Mouse (Mus musculus) gastrocnemius, postnatal 25 days (tissue): ENCODE measurements around the gene Dffb. TPM values are rescaled to one million over a fixed set of nuclear protein-coding genes. Genes with fewer than 3 reads are reported as not detected.
"Not testable (repeated sequence)": the region's sequence is repeated elsewhere in the genome, so short reads cannot be mapped to it uniquely, and the experiment has no call there.

Source experiments
- DNase-seq: peaks from one replicate; pipeline ENCODE4 v3.0.0; 2022
- total RNA-seq, 2 experiments: library from RNA; stranded (reverse); gene quantifications; 1 replicate in 1 of 2; 2 replicates in 1 of 2; pipeline ENCODE4 v1.2.3; 2021

Dffb gene
- total RNA-seq, 2 experiments from 2014 or later, result 2.2 to 2.7 TPM

DNA sequence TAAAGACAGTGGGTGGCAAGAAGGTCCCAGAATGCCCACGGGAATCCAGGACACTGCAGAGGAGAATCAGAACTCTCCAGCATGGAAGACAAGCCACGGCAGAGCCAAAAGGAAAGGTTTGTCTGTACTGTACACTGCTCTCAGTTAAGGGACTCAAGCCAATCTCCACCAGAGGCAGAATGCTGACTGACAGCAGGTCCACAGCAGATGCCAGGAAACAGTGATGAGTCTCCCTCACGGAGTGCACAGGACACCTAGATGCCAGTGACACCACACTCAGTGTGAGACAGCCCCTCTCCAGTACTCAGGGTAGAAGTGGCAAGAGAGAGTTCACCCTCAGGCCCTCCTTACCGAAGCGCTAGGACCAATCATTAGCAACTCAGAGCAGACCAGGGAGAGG lies 8.3 kb downstream of the Dffb start:
- DNase-seq, result no peak

DNA sequence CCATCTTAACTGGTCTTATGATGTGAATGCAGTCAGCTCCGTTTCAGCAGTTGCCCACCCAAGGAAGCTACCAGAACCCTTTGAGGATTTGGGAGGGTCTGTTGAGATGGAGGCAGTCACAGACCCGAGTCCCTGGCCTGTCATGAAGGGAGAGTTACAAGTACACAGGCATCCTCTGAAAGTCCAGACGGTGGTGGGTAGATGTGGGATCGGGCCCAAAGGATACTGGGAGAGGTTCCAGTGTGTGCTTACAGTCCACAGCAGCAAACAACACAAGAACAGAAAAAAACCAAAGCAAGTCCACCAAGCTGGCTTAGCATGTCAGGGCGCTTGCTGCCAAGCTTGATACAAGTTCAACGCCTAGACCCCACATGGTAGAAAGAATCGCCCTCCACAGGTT lies 12.3 kb downstream of the Dffb start:
- DNase-seq, result no peak

DNA sequence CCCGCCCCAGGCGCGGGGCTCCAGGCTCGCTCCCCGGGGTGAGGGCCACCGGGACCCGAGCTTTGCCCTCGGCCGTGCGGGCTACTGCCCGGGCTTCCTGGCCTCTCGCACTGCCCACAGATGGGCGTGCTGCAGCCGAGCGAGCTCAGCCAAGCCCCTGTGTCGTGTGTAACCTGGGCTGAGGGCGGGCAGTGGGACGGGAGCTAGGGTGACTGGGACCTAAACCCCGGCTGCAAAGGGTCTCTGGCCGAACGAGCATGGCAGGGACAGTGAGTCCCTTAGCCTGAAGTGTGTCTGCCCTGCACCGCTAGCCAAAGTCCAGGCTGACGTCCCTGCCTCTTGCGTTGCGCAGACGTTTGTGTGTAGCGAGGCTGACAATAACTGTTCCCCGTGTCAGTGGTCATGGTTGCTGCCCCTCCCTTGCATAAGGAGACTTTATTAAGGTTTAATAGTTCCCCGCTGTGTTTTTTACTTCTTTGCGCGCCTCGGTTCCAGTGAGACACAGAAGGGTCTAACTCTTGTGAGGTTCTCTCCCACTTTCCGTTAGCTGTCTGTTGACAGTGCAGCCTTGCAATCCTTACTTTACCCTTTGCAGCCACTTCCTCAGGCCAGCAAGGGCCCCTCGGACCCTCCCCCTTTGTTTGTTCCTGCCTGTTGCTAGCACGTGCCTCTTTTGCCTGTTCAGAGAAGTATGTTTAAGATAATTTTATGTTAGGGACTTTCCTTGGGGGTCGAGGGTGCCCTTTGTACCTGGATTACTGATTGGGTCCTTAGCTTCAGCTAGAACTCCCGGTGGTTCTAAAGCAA lies 17.3 kb downstream of the Dffb start:
- no peak for DNase-seq

DNA sequence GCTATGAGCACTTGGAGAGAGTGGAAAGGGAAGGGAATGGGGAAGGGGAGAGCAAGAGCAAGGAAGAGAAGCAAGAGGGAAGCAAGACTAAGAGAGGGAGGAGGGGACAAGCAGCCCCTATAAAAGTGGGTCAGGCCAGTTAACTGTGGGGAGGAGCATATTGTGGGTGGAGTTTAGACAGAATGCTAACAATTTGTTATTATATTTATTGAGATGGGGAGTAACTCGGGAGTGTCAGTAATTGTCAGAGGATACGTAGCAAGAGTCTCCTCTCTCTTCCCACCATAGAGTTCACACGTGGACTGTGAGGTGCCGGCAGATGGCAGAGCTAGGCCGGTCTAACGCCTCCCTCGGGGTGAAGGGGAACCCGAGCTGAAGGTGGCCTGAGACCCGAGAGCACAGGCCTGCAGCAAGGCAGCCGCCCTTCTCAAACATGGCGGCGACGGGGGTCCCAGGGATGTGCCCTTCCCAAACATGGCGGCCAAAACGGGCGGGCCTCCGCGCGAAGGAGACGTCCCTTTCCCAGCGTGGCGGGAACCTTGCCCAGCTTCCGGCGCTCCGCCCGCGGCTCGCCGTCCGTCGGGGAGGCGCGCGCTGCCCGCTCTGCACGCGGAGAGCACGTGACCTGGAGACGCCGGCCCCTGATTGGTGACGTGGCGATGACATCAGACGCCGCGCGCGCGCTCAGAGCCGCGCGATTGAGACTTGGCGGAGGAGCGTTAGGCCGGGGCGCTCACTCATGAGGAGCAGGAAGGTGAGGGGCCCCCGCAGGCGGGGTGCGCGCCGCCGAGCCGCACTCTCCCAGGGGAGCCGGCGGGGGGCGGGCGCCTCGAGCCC lies 18.1 kb downstream of the Dffb start, which contains the start of gene A430005L14Rik:
A430005L14Rik (plus strand) TSS at position 669 of the 837 bp plus-strand sequence.
- DNase-seq, result peak; percentile 96

DNA sequence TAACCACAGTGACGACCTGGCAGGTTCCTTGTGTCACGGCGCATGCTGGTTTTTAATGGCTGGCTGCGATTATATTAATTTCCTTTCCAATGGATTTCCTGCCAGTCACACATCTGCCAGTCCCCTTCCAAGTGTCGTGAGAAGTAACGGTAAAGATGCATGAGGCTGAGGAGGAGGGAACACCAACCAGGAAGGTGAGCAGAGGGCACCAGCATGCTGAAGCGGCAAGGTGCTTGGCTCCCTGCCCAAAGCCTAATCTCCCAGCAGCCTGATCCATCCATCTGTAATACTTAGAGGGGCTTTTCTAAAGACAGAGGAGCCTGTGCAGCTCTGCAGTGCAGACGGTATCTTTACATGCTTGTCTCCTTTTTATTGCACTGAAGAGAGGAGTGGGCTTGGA lies 19.3 kb downstream of the Dffb start:
- DNase-seq, result no peak

DNA sequence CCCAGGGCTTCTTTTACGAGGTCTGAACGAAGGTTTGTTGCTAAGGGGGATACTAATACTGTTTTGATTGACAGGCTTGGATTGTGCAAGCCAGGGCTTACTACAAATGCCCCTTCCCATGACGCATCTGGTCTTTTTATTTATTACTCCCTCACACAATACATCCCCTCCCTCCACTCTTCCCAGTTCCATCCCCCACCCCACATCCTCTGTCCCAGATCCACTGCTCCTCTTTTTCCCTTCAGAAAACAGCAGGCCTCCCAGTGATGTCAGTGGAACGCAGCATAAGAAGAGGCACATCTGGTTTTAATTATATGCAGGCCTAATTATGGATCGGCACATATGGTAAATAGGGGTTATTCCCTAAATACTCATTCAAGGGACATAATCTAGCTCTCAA lies 23.2 kb downstream of the Dffb start:
- no peak for DNase-seq

DNA sequence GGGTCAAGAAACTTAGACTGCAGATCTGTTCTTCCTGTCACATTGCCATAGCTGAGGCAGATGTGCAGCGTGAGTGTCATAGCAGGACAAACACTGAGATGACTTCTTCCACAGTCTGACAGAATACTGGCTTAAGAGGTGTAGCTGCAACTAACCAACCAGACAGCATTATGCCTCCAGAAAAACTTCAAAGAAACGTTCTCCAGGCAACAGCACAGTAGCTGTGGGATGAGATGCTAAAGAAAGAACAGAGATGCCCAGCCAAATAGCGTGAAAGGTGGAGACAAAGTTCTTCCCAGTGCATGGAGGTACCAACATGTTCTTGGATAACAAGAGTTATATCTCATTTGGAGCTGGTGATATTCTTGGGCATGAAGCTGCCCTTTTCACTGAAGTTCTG lies 23.8 kb downstream of the Dffb start:
- no peak for DNase-seq

DNA sequence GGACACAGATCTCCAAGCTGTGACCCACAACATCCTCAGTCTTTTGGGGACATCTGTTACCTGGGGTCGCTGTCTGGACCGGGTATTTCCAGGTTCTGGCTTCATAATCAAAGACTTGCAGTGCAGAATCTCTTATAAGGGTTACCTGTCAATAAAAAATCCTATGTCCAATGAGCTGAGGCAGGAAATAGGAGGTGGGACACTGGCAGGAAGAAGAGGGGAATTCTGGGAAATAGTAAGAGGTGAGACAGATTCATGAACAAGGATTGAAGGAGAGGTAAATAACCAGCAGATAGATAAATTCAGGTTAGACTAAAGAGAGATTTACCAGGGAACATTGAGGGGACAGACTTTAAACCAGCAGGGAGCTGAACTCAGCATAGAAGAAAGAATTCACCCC lies 24.6 kb downstream of the Dffb start:
- DNase-seq, result no peak

DNA sequence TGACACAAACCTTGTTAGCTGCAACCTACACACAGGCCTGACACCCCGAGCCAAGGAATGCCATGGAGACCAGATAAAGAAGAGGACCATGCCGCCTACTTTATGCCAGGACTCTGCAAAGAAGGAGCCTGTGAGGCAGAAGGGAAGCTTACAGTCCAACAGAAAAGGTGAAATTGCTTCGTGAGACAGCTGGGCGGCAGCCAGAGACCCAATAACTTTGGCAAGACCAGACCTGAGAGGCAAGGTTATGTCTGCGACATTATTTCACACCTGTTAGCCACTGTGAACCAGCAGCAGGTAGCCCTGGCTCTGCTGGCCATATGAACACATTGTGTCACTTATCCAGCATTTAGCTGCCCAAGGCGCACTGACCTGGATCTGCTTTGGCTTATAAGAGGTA lies 29.2 kb downstream of the Dffb start:
- no peak for DNase-seq

DNA sequence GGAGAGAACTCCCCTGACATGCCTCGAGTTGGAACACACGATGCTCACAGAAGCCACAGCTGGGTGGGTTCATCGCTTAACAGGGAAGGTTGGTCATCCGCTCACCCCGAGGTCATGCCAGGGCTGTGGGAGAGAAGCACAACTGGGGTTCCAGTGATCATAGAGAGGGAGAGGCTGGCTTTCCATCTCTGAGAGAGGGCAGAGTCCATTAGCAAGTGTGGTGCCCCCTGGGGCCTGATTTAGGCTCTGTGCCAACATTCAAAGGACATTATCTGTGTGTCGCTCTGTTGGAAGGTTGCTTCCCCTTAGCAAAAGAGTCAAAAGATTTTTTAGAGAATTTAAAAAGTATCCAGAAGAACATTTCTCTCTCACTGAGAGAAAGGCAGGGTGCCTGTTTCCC lies 30.7 kb downstream of the Dffb start:
- DNase-seq, result no peak

DNA sequence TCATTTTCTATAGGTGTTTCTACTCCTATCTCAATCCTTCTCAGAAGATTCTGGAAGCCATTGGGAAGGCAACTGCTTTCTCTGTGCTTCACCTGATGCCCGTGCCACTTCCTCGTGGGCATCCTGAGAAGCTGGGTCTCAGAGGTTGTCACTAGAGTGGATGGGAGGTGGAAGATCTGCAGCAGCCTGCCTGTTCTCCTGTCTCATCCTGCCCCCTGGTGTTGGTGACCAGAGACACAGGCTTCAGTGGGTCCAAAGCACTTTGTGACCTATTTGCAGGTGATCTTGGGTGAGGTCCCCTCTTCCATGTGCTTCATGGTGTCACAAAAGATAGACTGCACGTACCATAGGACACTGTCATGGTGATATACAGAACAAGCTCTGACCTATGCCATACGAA lies 31.7 kb downstream of the Dffb start:
- no peak for DNase-seq

DNA sequence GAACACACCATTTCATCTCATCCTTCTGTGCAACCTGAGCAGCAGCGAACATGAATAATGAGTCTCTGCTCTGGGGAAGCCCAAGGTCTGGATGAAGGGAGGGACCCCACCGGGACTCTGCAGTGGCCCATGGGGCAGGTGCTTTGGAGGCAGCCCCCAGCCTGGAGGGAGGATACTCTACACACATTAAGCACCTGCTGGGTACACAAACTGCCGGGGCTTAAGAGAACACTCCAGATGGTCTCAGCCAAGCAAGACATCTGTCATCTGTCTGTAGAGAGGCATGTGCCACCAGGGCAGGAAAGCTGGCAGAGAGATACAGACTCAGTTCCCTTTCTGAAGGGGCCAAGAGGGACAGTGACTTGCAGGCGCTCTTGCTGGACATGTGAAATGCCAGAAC lies 45.0 kb downstream of the Dffb start:
- DNase-seq, result no peak

DNA sequence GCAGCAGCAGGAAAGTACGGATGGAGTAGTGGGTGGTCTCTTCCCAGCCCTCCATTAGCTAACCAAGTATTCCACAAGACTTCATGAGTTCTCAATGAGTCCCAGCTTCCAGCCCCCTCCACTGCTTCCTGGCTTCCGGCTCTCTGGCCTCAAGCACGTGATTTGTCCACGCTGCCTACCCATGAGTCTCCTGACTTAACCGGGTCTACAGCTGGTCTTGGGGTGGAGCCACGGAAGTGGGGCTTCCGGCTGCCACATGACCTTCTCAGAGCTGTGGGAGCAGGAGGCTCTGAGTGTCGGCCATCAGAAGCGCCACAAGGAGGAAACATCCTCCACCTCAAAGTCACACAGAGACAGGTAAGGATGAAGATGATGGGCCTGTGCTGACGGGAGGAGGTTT lies 45.5 kb downstream of the Dffb start:
- no peak for DNase-seq

DNA sequence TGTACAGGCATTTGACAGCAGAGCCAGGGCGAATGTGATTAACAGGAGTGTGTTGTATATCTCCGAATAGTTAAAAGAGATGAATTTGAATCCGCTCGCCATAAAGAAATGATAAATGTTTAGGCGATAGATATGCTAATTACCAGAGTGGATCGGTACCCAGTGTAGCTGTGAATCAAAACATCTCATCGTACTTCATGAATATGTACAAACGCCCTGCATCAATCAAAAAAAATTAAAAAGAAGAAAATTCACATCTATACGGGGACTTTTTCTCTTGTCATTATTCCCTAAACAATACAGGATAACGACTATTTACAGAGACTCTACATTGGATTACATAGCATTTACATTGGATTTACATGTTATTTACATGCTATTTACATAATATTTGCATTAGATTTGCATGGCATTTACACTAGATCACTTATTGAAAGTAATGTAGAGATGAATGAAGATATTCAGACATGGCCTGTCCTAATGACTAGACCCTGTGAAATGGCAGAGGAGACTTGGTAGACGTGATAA lies 46.1 kb downstream of the Dffb start:
- DNase-seq, result no peak

DNA sequence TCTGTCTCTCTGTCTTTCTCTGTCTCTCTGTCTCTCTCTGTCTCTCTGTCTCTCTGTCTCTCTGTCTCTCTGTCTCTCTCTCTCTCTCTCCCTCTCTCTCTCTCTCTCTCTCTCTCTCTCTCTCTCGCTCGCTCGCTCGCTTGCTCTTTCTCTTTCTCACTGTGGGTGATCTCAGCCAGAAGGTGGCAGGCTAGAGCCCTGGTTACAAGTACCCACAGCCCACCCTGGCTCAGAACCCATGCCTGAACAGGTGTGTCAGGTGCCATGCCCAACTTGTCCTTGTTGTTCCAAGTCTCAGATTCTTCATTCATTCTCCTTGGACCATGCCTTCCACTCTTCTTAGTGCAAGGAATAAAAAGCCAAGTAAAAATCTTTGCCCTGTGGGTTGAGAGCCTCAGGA lies 52.8 kb downstream of the Dffb start:
- DNase-seq, result not testable (repeated sequence)

DNA sequence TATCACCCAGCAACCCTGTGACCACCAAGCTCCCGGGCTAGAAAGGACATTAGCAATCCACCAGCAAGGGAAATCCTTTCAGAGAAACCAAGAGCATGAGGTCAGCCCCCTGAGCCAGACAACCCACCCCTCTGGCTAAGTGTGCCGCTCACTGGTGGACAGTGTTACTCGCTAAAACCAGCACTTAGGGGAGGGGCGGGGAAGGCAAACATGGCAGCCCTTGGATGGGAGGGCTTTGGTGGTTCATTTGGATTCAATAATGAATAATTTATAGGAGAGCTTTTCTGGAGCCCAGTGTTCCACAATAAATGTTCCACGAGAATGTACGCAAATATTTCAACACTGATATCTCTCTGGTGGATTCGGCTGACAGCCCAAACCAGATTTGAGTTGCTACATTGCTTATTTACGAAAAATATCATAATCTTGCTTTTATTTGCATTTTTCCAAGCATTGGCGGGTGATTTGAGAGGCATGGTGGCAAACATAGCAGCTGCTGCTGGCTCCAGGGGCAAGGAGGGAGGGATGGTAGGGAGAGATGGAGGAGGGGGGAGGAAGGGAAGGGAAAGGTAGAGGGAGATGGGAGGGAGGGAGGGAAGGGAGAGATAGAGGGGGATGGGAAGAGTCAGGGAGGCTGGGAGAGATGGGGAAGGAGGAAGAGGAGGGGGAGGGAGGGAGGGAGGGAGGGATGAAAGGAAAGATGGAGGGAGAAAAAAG lies 54.3 kb downstream of the Dffb start:
- no peak for DNase-seq

DNA sequence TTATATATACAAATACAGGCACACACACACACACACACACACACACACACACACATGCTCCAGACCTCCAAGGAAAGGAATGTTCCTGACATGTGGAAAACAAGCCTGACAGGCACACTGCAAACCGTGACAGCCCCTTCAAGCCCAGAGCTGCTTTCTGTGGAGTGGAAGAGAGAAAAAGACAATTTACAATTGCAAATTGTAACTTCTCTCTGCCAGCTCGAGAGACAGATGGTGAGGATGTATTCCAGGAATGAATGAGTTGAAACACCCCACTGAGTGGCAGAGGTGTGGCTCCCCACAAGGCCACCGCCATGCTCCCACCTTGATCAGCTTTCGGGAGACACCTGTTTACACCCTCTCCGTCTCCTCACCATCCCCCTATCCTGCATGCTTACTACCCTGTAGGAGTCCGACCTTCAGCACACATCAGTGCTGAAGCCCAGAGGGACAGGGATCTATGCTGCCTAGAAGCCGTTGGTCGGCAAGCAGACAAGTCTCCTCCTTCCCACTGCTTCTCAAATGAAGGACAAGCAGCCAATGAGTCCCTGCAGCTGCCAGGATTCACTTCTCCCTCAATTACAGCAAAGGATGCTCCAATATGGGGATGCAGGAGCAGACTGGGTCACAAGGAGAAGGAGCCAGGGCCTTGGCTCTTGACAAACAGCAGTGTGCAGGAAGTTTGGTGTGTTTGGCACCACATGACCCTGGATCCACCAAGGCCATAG lies 57.0 kb downstream of the Dffb start:
- DNase-seq, result no peak
